Mouse (Mus musculus) left cerebral cortex, adult 11 months (tissue): ENCODE data around the gene Olfr509.
"Not testable (repeated sequence)": the region's sequence is repeated elsewhere in the genome, so short reads cannot be mapped to it uniquely, and the experiment has no call there.

Source experiments
- DNase-seq: peaks from one replicate; pipeline ENCODE4 v3.0.0; 2022; ENCODE audit warnings: low spot score

The Olfr509 gene

GRCm38 (mm10) chr7:108651806-108652205 is at the start of gene Olfr509:
Gene Olfr509, minus strand, starts transcription at chr7:108651906.
- no peak for DNase-seq

- no peak for DNase-seq
Measured at GRCm38 (mm10) chr7:108678886-108679285, 27.2 kb upstream of the Olfr509 start.

- DNase-seq: no peak
Measured at GRCm38 (mm10) chr7:108671058-108671457, 19.4 kb upstream of the Olfr509 start.

- DNase-seq: no peak
Measured at GRCm38 (mm10) chr7:108666118-108666517, 14.4 kb upstream of the Olfr509 start, which contains the start of gene Olfr510. Gene Olfr510, plus strand, starts transcription at chr7:108666418.

GRCm38 (mm10) chr7:108662419-108662818 is 10.7 kb upstream of the Olfr509 start:
- no peak for DNase-seq

GRCm38 (mm10) chr7:108629694-108630093 is 22.0 kb downstream of the Olfr509 start, which contains the start of gene Olfr508:
Gene Olfr508, plus strand, starts transcription at chr7:108629994.
- DNase-seq: no peak

GRCm38 (mm10) chr7:108621514-108621913 is 30.2 kb downstream of the Olfr509 start, which contains the start of gene Olfr507:
Gene Olfr507, plus strand, starts transcription at chr7:108621814.
- no peak for DNase-seq

GRCm38 (mm10) chr7:108616781-108617180 is 34.9 kb downstream of the Olfr509 start:
- not testable (repeated sequence) for DNase-seq

- no peak for DNase-seq
Measured at GRCm38 (mm10) chr7:108614110-108614509, 37.6 kb downstream of the Olfr509 start.

- no peak for DNase-seq
Measured at GRCm38 (mm10) chr7:108610487-108610886, 41.2 kb downstream of the Olfr509 start, which contains the start of gene Olfr506. Gene Olfr506, plus strand, starts transcription at chr7:108610787.

GRCm38 (mm10) chr7:108601916-108602315 is 49.8 kb downstream of the Olfr509 start:
- not testable (repeated sequence) for DNase-seq
